In the genomic region with DNA sequence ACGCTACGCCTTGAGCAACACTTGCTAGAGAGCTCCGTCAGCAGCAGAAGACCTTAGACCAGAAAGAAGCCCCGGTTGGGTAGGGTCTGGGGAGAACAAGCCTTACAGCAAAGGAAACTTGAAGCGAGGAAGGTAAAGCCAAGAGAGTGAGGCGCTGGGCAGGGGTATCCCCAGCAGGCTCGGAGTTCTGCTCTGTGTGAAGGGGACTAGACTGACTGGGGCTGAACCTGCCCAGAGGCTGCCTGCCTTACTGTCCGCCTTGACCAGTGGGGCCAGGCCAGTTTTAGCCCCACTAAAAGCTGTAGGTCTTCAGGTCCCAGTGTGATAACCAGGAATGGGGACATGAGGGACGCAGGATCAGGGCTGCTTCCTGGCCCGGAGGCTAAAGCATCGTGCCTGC, we compare ENCODE assay signal across 8 mouse cellular contexts. TPM values are rescaled to one million over a fixed set of nuclear protein-coding genes. Genes with fewer than 3 reads are reported as not detected.
DNase-seq lines count a peak whose midpoint lies in the region; ATAC-seq and TF ChIP-seq lines count a peak whose summit lies in the region.

A gene (plus strand): TSS at position 69 of the 400 bp plus-strand sequence.

- H3K27ac ChIP-seq in midbrain, postnatal 0 days (ENCODE audit: low read depth, low read length) = no peak within 1 kb of the TSS

- H3K9ac ChIP-seq in midbrain, postnatal 0 days (replicated peaks; ENCODE audit: low read length, poor library complexity, severe bottlenecking) = no peak within 1 kb of the TSS

- peak; percentile 8 for DNase-seq in kidney, postnatal 10 days
- no peak for DNase-seq in kidney, postnatal 4 days
- DNase-seq in adrenal gland, postnatal 10 days = no peak
- DNase-seq in gastrocnemius, adult 8-10 months (ENCODE audit: low spot score in 2 of 2) = no peak
- DNase-seq in midbrain, postnatal 0 days (ENCODE audit: low spot score) = no peak
- no peak for DNase-seq in frontal cortex, postnatal 36 days (ENCODE audit: low spot score in 2 of 2)
- no peak for DNase-seq in urinary bladder, postnatal 4 days (ENCODE audit: low spot score in 2 of 2)

- WGBS in midbrain, postnatal 0 days = 30% methylated on average over 11 of the region's 11 CpGs

- peaks cover 8% of the 10 kb centered on the region; the same call in 1 of the 2 replicates for H3K36me3 ChIP-seq in midbrain, postnatal 0 days (ENCODE audit: insufficient read depth, low read length)

- H3K4me1 ChIP-seq in midbrain, postnatal 0 days (ENCODE audit: insufficient read depth, low read length) = peaks cover 14% of the 10 kb centered on the region; the same call in 1 of the 2 replicates

- no peak for ATAC-seq in inflammation-experienced regulatory T-cells, adult 6 months
- ATAC-seq in midbrain, postnatal 0 days (ENCODE audit: low FRiP score) = no peak

- TF ChIP-seq CTCF in midbrain, postnatal 0 days (IDR thresholded peaks at IDR 0.05) = no peak

- peaks cover 23% of the 10 kb centered on the region for H3K27me3 ChIP-seq in midbrain, postnatal 0 days (ENCODE audit: insufficient read depth, low read length)

- peak within 1 kb of the TSS; percentile 88 for H3K4me2 ChIP-seq in midbrain, postnatal 0 days (ENCODE audit: low read depth, low read length, poor library complexity, severe bottlenecking)

- H3K9me3 ChIP-seq in midbrain, postnatal 0 days (ENCODE audit: low read length) = no peaks in the 10 kb centered on the region

- peak within 1 kb of the TSS; percentile 78 for H3K4me3 ChIP-seq in midbrain, postnatal 0 days (ENCODE audit: low read depth, low read length)

RNA-seq across cellular contexts. Expression of the gene that starts here (rescaled TPM):
- 10 to 100 TPM; 25.3 to 39.6 TPM for total RNA-seq in adrenal gland, postnatal 10 days (2021)
- total RNA-seq in gastrocnemius, adult 8-10 months (2022) = 100 to 1,000 TPM; 180 to 208 (median 192) TPM
- 100 to 1,000 TPM; 115 to 138 (median 124) TPM for polyA plus RNA-seq in inflammation-experienced regulatory T-cells, adult 6 months (2017; shearing (Covaris generic))
- total RNA-seq in midbrain, postnatal 0 days (2014; rRNA removed) = 7.6 and 8.4 TPM in 2 replicates
- 7.3 and 7.4 TPM in 2 replicates for polyA plus RNA-seq in midbrain, postnatal 0 days (2015; fragmentation: Nextera tagmentation; extraction: Ambion mirVana)

Comparison
In these comparisons a context has a peak if more than half of its experiments do, and no peak if none do; other contexts are left out.
1. RNA of the gene that starts here (total RNA-seq): 180 to 208 TPM in gastrocnemius, adult 8-10 months; 25.3 to 39.6 TPM in adrenal gland, postnatal 10 days and 7.6 to 8.4 TPM in midbrain, postnatal 0 days; every median in the first group is over 4 times any median in the second.
2. RNA of the gene that starts here (polyA plus RNA-seq): 115 to 138 TPM in inflammation-experienced regulatory T-cells, adult 6 months; 7.3 to 7.4 TPM in midbrain, postnatal 0 days; every median in the first group is over 10 times any median in the second.